Mouse (Mus musculus): ENCODE measurements at regions not wholly inside any gene's neighbourhood (a gene's known extent, or its start where the extent isn't known, plus 50 kb on each side); places are given as distances from the start of the nearest gene placed in this dataset.

DNA sequence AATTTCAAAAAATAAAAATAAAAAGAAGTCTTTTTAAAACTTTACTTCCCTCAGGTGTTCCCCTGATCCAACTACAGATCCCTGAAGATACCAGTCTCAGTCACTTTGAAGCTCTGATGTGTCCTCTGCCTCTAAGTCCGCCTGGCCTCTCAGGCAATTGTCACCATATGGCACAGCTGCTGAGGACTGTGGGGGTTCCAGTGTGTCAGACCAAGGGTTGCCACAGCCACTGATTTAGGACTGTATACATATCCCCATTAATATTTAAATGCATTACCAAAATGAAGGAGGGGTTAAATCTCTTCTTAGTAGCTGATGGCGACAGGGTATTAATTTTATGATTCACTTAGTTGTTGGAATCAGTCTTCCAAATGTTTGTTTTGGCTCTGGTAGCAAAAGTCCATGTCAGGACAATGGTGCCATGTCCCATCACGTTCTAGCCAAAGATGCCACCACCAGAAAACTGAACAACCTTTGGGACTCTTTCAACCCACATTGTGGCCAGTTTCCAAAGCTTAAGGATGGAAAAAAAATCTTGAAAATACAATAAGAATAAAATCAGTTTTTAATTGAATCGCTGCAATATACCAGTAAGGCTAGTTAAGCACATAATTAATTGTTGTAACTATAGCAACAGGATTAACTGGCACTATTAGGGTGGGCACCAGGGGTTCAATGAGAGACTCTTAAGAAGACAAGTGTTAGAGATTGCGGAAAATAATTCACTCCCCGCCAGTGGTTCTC lies 62.5 kb downstream of the Arrdc4 start:
- in situ Hi-C loops (cut with MseI, MboI): no loop called here

GRCm38 (mm10) chr7:68682929-68683643 lies 66.0 kb downstream of the Arrdc4 start:
- in situ Hi-C loops (cut with MseI, MboI): no loop called here

DNA sequence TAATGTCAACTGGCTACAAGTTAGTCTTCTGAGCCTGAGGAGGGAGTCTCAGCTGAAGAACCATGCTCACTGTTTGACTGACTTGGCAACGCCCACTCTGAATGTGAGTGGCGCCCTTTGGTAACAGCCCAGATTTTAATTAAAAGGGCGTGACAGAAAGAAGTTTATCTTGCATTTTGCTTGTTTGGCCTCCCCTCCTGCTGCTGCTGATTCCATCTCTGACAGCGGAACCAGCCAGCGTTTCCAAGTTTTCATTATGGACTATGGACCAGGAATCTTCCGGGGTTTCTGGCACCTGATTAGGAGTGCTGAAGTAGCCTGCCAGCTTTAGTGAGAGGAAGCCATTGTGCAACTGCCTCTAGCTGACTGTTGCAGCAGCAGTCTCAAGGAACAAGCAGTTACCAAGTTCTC lies 66.7 kb downstream of the Arrdc4 start:
- in situ Hi-C loops (cut with MseI, MboI): no loop called here

GRCm38 (mm10) chr7:68679770-68680169 lies 69.3 kb downstream of the Arrdc4 start:
- in situ Hi-C loops (cut with MseI, MboI): no loop called here

DNA sequence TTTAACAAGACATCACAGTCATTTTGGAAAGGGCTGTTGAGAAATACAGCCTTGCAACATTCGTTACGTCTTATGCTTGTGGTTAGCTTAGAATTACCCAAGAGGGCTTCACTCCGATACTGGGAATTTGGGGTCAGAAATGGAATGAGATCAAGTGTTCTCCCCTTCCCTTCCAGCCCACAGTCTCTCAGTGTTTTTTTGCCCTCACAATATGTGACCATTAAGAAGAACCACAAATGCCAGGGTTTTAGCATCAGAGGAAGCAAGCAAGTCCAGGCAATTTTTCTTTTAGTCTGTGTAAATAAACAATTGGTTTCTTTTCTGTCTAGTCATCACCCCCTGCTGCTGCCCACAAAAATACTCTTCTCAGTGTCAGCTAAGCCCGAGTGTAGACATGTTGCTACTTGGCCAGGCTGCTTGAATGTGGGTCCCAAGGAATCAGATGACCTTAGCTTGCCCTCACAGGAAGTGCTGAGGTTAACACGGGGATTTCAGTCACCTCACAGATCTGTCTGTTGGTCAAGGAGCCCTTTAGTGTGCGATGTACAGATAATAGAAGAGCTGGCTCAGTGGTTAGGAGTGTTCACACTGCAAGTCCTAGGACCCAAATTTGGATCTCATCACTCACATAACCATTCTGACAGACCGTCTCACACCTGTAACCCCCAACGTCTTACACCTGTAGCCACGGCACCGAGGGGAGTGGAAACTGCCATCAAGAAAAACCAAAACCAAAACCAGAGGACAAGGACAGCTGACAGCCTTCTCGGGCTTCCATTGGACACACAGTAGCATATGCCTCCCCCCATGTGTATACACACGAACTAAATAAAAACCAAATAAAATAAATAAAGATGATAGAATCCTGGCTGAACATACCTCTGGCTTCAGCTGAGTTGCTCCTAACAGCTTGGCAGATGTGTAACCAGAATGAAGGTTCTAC lies 81.0 kb downstream of the Arrdc4 start:
- in situ Hi-C loops (cut with MseI, MboI): loop anchor here (10.0 kb wide), 1 partner anchor 157 kb away; no protein-coding TSS in a partner anchor

DNA sequence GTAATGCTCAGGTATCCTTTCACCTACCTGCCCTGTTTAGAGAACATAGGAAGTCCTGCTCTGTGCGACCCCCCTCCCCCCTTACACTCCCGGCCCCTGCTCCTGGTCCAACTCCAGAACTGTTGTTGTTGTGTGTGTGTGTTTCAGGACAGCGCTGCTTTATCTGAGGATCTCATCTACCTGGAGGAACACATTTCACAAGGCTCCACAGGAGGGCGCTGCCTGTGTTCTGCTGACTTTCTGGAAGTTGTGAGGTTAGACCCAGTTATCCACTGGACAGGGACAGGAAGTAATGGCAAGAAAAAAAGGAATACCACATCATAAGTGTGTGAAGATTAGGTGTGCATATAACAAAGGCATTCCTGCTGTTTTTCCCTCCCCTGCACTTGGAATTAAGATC lies 81.8 kb downstream of the Arrdc4 start:
- in situ Hi-C loops (cut with MseI, MboI): loop anchor here (10.0 kb wide), 1 partner anchor 158 kb away; no protein-coding TSS in a partner anchor

DNA sequence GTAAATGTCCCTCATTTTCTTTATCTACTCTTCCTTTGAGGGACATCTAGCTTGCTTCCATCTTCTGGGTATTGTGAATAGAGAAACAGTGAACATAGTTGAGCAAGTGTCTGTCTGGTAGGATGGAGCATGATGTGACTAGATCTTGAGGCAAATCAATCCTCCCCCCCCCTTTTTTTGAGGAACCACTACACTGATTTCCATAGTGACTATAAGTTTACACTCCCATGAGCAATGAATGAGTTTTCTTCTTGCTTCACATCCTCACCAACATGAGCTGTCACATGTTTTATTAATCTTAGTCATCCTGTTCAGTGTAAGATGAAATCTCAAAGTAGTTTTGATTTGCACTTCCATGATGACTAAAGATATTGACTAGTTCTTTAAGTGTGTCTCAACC lies 92.7 kb downstream of the Arrdc4 start:
- in situ Hi-C loops (cut with MseI, MboI): no loop called here

- in situ Hi-C loops (cut with MseI, MboI): no loop called here
Measured at GRCm38 (mm10) chr7:68653534-68653933, 95.5 kb downstream of the Arrdc4 start.

GRCm38 (mm10) chr7:68651418-68651817 lies 97.6 kb downstream of the Arrdc4 start:
- in situ Hi-C loops (cut with MseI, MboI): no loop called here

DNA sequence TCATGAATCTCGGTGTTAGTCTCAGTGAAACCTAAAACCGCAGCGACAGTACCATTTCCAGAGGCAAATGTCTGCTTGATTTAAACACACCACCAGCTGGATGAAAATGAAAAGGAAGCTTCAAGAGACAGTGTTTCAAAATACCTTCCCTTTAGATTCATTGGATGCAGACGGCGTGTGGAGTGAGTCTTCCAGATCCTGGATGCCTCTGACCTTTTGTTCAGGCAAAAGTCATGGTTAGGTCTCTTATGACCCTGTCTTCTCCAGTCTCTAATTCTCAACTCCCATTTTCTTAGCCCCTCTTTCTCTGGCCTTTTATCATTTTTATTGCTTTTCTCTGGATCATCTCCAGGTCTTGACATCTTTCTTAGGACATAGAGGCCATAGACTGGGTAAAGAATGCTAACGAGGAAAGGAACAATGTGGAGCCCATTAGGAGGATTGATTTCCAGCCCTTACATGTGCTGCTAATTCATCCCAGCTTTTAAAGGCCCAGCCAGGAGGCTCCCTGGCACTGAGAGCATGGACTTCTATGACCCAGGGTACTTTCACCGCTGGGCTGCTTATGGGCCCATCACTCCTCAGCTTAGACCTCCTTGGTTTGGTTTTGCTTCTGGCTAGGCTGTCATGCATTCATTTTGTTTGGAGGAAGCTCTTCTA lies 111.4 kb downstream of the Arrdc4 start:
- in situ Hi-C loops (cut with MseI, MboI): no loop called here

DNA sequence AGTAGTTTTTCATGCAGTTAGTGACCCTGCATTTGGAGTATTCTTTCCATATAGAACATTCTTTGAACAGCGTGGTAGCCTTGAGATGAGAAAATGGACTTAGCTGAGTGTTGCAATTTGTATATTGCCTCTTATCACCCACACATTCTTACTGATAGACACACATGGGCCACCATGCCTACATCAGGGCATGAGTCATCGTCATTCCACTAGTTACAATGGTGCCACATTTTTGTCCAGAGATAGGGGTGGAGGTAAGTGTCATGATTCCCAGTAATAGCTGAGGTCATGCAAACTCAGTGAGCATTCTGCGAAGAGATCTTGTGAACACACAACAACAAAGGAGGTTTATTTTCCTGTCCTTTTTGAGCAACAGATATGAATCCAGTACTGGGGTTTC lies 128.0 kb downstream of the Arrdc4 start:
- in situ Hi-C loops (cut with MseI, MboI): no loop called here

DNA sequence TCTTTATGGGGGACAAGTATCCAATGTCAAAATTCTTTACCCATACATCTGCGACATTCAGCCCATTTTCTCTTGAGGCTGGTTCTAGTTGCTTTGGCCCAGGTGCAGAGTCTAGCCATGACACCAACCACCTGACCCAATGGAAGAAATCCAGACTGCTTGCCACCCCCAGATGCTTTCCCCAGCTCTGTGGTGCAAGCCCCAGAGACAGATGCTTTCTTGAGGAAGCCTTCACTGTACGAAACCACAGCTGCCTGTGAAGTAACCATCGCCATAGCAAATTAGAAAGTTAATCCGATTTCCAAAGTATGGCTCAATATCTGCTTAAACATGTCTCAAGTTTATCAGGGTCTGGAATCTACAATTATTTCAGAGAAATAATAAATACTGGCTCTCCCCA lies 138.5 kb downstream of the Arrdc4 start:
- in situ Hi-C loops (cut with MseI, MboI): no loop called here

DNA sequence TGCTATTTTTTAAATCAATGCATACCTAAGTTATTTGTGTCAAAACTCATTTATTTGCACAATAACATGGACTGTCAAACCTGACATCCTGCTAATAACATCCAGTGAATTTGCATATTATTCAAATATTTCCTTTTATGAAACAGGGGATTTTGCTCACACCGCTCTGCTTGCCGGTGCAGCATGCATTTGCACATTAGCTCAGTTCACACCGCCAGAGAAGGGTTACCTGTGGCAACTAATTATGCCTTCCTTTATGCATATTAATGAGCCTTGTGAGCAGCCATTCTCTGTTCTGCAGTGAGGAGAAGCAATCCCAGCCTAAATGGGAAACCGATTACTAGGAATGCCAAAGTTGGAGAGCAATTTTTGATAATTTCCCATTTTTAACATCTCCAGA lies 141.9 kb downstream of the Arrdc4 start:
- in situ Hi-C loops (cut with MseI, MboI): no loop called here

GRCm38 (mm10) chr7:68606278-68606677 lies 142.8 kb downstream of the Arrdc4 start:
- in situ Hi-C loops (cut with MseI, MboI): no loop called here

GRCm38 (mm10) chr7:68603711-68604110 lies 145.3 kb downstream of the Arrdc4 start:
- in situ Hi-C loops (cut with MseI, MboI): no loop called here

GRCm38 (mm10) chr7:68602003-68602402 lies 147.0 kb downstream of the Arrdc4 start:
- in situ Hi-C loops (cut with MseI, MboI): no loop called here

- in situ Hi-C loops (cut with MseI, MboI): no loop called here
Measured at GRCm38 (mm10) chr7:68594017-68594386, 155.0 kb downstream of the Arrdc4 start.

DNA sequence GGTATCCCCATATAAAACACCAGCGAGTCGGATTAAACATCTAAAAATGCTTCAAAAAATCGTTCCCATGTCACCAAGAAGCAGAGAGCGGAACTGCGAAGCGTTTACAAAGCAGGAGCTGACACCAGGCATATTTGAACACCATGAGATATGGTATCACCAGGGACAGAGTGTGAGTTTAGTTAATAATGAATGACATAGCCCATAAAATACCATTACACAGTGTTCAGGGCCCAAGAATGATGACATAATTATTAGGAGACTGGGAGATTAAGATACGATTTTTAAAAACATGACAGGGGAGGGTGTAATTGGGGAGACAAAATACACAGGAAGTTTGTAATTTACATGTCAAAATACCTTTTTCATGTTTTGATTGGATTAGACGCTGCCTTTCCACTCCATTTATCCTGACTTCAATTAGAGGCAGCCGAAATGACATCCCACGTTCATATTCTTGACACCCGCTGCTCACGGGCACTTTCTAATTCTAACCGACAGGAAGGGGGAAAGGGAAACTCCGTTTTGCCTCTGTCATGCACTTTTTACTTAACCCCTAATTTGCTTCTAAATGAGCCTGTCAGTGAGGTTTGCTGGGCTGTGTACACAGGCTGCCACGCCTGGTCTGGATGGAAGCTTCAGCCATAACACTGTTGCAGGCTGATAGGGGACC lies 155.6 kb downstream of the Arrdc4 start:
- in situ Hi-C loops (cut with MseI, MboI): no loop called here

GRCm38 (mm10) chr7:68582540-68583325 lies 166.3 kb downstream of the Arrdc4 start:
- in situ Hi-C loops (cut with MseI, MboI): loop anchor here in 1 of 2 experiments (5.0 kb wide), 1 partner anchor 245 kb away; no protein-coding TSS in a partner anchor

DNA sequence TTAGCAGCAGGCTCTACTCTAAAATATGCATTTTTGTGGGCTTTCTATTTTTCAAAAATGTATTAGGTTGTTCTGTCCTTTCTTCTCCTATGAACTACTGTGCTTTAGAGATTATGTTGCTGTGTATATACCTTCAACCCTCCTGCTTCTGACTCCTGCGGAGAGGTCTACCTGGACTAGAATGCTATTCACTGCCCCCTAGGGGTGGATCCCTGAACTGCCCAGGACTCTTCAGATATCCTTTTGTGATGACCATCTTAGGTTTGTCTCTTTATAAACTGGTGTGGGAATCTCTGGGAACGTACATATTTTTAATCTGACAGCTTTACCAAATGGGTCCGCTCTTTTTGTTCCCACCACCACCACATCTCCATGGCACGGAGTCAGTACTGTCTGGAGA lies 168.4 kb downstream of the Arrdc4 start:
- in situ Hi-C loops (cut with MseI, MboI): loop anchor here in 1 of 2 experiments (5.0 kb wide), 1 partner anchor 247 kb away; no protein-coding TSS in a partner anchor
